Mouse (Mus musculus) cerebellum, adult 2 months (tissue): ENCODE measurements at regions not wholly inside any gene's neighbourhood (a gene's known extent, or its start where the extent isn't known, plus 50 kb on each side); places are given as distances from the start of the nearest gene placed in this dataset.

ENCODE experiments used
- CTCF ChIP-seq: fragments of 200-500 bp; IDR thresholded peaks from 2 replicates; pipeline ENCODE4 v1.5.1; 2011; ENCODE audit warnings: low read depth, mild to moderate bottlenecking, control low read depth, low read length, moderate library complexity, borderline replicate concordance; ENCODE audit not compliant: insufficient read depth
- POLR2A ChIP-seq: fragments of 200-500 bp; IDR thresholded peaks from 2 replicates; pipeline ENCODE4 v1.6.1; 2011; ENCODE audit warnings: low read length, control low read depth, borderline replicate concordance; ENCODE audit not compliant: insufficient read depth

DNA sequence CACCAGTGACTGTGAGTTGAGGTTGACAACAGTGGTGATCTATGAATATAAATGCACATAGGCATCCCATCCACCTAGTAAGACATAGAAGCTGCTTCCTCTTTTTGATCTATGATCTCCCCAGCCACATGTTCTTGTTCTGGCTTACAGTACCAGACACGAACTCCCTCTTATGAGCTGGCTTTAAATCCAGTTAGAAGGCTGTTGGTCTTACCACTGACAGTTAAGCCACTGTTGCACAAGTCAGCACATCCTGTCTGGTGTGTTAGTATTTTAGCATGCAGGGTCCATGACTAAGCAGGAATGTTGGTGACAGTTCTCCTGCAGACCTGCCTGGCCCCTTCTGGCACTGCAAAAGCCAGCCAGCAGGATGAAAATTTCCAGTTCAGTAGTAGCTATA is 164.1 kb upstream of the Fat4 start:
- TF ChIP-seq POLR2A (no peak), CTCF (no peak)
